Mouse (Mus musculus) kidney, adult 2 months (tissue): ENCODE measurements around the gene Hlf. TPM values are rescaled to one million over a fixed set of nuclear protein-coding genes. Genes with fewer than 3 reads are reported as not detected.

Experiments used
- DNase-seq: peaks from one replicate; pipeline ENCODE4 v3.0.0; 2021
- H3K27ac ChIP-seq: fragments of 200-500 bp; 2 replicates; pipeline ENCODE4 v1.5.1; 2012; ENCODE audit warnings: low read depth, low read length, control low read depth, inconsistent platforms; ENCODE audit not compliant: insufficient read depth
- H3K27me3 ChIP-seq: fragments of 200-500 bp; replicated peaks from 2 replicates; pipeline ENCODE4 v1.6.1; 2012; ENCODE audit warnings: mild to moderate bottlenecking, moderate library complexity, low read length, inconsistent platforms; ENCODE audit not compliant: control insufficient read depth, insufficient read depth
- H3K36me3 ChIP-seq: fragments of 200-500 bp; 2 replicates; pipeline ENCODE4 v1.6.1; 2012; ENCODE audit warnings: mild to moderate bottlenecking, moderate library complexity, low read length, inconsistent platforms; ENCODE audit not compliant: control insufficient read depth, insufficient read depth
- H3K4me1 ChIP-seq: fragments of 200-500 bp; 2 replicates; pipeline ENCODE4 v1.6.1; 2011; ENCODE audit warnings: low read length; ENCODE audit not compliant: control insufficient read depth, insufficient read depth
- H3K4me3 ChIP-seq: fragments of 200-500 bp; 2 replicates; pipeline ENCODE4 v1.5.1; 2011; ENCODE audit warnings: mild to moderate bottlenecking, low read depth, low read length, control low read depth; ENCODE audit not compliant: insufficient read depth
- CTCF ChIP-seq: fragments of 200-500 bp; conservative IDR thresholded peaks from 2 replicates; pipeline ENCODE4 v1.5.1; 2011; ENCODE audit warnings: low read depth, mild to moderate bottlenecking, control low read depth, low read length, moderate library complexity, mixed read lengths; ENCODE audit not compliant: insufficient read depth, insufficient read length
- POLR2A ChIP-seq: fragments of 200-500 bp; IDR thresholded peaks from one replicate; pipeline ENCODE4 v1.6.1; 2011; ENCODE audit warnings: low read depth, low read length, control low read depth
- WGBS: fragments of 180-500 bp; shearing (Covaris S2); methylation state at CpG from one replicate; pipeline ENCODE4 v1.1.7; 2018; 5-methylcytosine and 5-hydroxymethylcytosine counted together
- polyA plus RNA-seq: library from polyadenylated mRNA; depleted of rRNA; stranded (reverse); fragments of >200 nt; gene quantifications from 2 replicates; pipeline ENCODE4 v1.2.3, GENCODE M21; 2012

Gene Hlf
- polyA plus RNA-seq, 1 experiment = 36.5 TPM

- H3K4me1 ChIP-seq = peaks cover 11% of the 10 kb centered on the region; the same call in 1 of the 2 replicates
- 68% methylated on average over 32 of the region's 32 CpGs for WGBS
Observed at GRCm38 (mm10) chr11:90387501-90388440, 2.9 kb downstream of the Hlf start.

GRCm38 (mm10) chr11:90382005-90382611 lies 8.6 kb downstream of the Hlf start:
- no peaks in the 10 kb centered on the region for H3K27me3 ChIP-seq
- peak overlapping the region; percentile 76 for H3K27ac ChIP-seq
- no peaks in the 10 kb centered on the region for H3K36me3 ChIP-seq
- WGBS = 8% methylated on average over 6 of the region's 6 CpGs
- H3K4me1 ChIP-seq = peaks cover 31% of the 10 kb centered on the region
- TF ChIP-seq POLR2A = no peak
- H3K4me3 ChIP-seq = no peak overlapping the region
- DNase-seq = peak; percentile 95

More at GRCm38 (mm10) chr11:90387501-90388440, 2.9 kb downstream of the Hlf start:
- Histone ChIP-seq H3K27me3 (no peaks in the 10 kb centered on the region), H3K27ac (no peak overlapping the region), H3K36me3 (peaks cover 2% of the 10 kb centered on the region; the same call in 1 of the 2 replicates), H3K4me3 (peak overlapping the region; percentile 28; the same call in 1 of the 2 replicates)
- TF ChIP-seq POLR2A (no peak), CTCF (no peak)
- DNase-seq = no peak

- H3K27ac ChIP-seq = peak overlapping the region; percentile 76; the same call in 1 of the 2 replicates
- peaks cover 31% of the 10 kb centered on the region for H3K4me1 ChIP-seq
- H3K4me3 ChIP-seq = no peak overlapping the region
- no peaks in the 10 kb centered on the region for H3K27me3 ChIP-seq
- no peak for DNase-seq
- H3K36me3 ChIP-seq = no peaks in the 10 kb centered on the region
- 61% methylated on average over 5 of the region's 5 CpGs for WGBS
- TF ChIP-seq CTCF = peak; percentile 34; the same call in 1 of the 2 replicates
- no peak for TF ChIP-seq POLR2A
Observed at GRCm38 (mm10) chr11:90381113-90381512, 9.6 kb downstream of the Hlf start.

GRCm38 (mm10) chr11:90380131-90380685 lies 10.5 kb downstream of the Hlf start:
- peak; percentile 57 for DNase-seq
- H3K4me3 ChIP-seq = no peak overlapping the region
- H3K4me1 ChIP-seq = peaks cover 31% of the 10 kb centered on the region
- WGBS = 62% methylated on average over 10 of the region's 10 CpGs
- H3K27me3 ChIP-seq = no peaks in the 10 kb centered on the region
- TF ChIP-seq CTCF (no peak), POLR2A (no peak)
- no peak overlapping the region for H3K27ac ChIP-seq
- H3K36me3 ChIP-seq = no peaks in the 10 kb centered on the region

- no peak for TF ChIP-seq CTCF
- no peak for TF ChIP-seq POLR2A
- no peaks in the 10 kb centered on the region for H3K36me3 ChIP-seq
- peak; percentile 67 for DNase-seq
- no peak overlapping the region for H3K27ac ChIP-seq
- no peaks in the 10 kb centered on the region for H3K27me3 ChIP-seq
- H3K4me1 ChIP-seq = peaks cover 20% of the 10 kb centered on the region
- WGBS = 74% methylated on average over 5 of the region's 5 CpGs
- no peak overlapping the region for H3K4me3 ChIP-seq
Observed at GRCm38 (mm10) chr11:90378008-90378407, 12.7 kb downstream of the Hlf start.

- DNase-seq = no peak
- Histone ChIP-seq H3K36me3 (no peaks in the 10 kb centered on the region), H3K4me3 (no peak overlapping the region), H3K27ac (no peak overlapping the region), H3K4me1 (peaks cover 17% of the 10 kb centered on the region), H3K27me3 (no peaks in the 10 kb centered on the region)
- 82% methylated on average over 9 of the region's 9 CpGs for WGBS
- no peak for TF ChIP-seq POLR2A
Observed at GRCm38 (mm10) chr11:90376436-90376835, 14.3 kb downstream of the Hlf start.
